Comparison of ENCODE assay signal across 7 mouse cellular contexts in the genomic region with DNA sequence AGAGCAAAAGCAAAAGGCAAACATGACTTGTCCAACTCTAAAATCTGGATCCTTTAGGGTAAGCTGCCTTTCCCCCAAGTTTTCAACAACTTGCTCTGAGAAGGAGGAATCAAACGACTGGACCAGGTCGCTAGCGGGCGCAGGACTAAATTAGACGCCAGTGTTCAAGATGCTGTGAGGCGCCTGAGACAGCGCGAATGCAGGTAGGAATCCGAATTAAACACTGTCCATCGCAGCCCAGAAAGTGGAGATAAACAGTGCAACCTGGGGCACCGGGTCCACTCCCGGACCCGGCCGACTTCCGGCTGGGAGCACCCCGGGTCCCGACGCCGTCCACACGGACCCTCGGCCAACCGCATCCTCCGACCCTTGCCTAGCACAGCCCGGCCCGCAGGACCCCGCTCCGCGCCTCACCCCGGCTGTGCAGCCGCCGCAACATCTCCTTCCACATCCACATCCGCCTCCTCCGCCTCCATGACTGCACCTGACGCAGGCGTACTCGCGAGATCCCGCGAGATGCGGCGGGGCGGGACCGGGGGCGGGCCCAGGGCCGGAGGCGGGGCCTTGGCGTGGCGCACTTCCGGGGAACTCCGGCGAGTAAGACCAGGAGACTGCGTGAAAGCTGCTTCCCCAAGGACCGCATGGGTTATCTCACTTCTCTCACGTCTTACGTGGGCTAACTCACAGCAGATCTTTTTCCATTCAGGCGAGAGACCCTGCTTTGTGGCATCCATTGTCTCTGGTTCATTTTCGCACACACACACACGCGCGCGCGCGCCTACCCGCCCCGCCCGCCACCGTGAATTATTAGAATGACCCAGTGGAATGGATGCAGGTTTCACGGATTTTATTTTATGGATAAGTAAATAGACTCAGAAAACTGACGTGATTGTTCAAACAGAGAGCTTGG. TPM values are rescaled to one million over a fixed set of nuclear protein-coding genes. Genes with fewer than 3 reads are reported as not detected.
A peak's percentile ranks its signal among the peaks of the same experiment; 100 is the strongest.
DNase-seq lines count a peak whose midpoint lies in the region; ATAC-seq and TF ChIP-seq lines count a peak whose summit lies in the region.

A gene (minus strand): TSS at position 511 of the 910 bp plus-strand sequence.

- intact Hi-C loops in left cerebral cortex, postnatal 4 days (cut with DNase I), result no loop called here

- peak; percentile 31 for TF ChIP-seq CTCF in intestine, postnatal 0 days (IDR thresholded peaks at IDR 0.05; ENCODE audit: low read depth)
- no peak for TF ChIP-seq CTCF in small intestine, adult 2 months (IDR thresholded peaks at IDR 0.05; ENCODE audit: extremely low read depth, insufficient read length, insufficient replicate concordance, low read depth, low read length)

- H3K4me2 ChIP-seq in intestine, postnatal 0 days (replicated peaks; ENCODE audit: low read depth), result peak within 1 kb of the TSS; percentile 66
- H3K4me2 ChIP-seq in midbrain, embryonic 12.5 days (replicated peaks), result peak within 1 kb of the TSS; percentile 65

- no peaks in the 10 kb centered on the region for H3K27me3 ChIP-seq in embryonic facial prominence, embryonic 10.5 days (replicated peaks; ENCODE audit: low read depth, poor library complexity, severe bottlenecking)
- H3K27me3 ChIP-seq in intestine, postnatal 0 days (replicated peaks; ENCODE audit: control insufficient read depth, insufficient read depth, low read length), result no peaks in the 10 kb centered on the region
- H3K27me3 ChIP-seq in midbrain, embryonic 12.5 days, result no peaks in the 10 kb centered on the region
- H3K27me3 ChIP-seq in small intestine, adult 2 months (ENCODE audit: control insufficient read depth, insufficient read depth, low read length), result no peaks in the 10 kb centered on the region

- ATAC-seq in intestine, postnatal 0 days, result peak; percentile 100
- ATAC-seq in midbrain, embryonic 12.5 days (ENCODE audit: low FRiP score, low read depth), result peak; percentile 99

- peak; percentile 98 for DNase-seq in adrenal gland, postnatal 10 days
- peak; percentile 98 for DNase-seq in embryonic facial prominence, embryonic 10.5 days (ENCODE audit: low spot score)
- DNase-seq in gonadal fat pad, adult 2 months (ENCODE audit: low read depth), result peak; percentile 36
- peak; percentile 96 for DNase-seq in left cerebral cortex, postnatal 4 days

- TF ChIP-seq POLR2A in small intestine, adult 2 months (IDR thresholded peaks at IDR 0.05; ENCODE audit: low read depth, low read length), result peak; percentile 93

- peak within 1 kb of the TSS; percentile 93 for H3K9ac ChIP-seq in intestine, postnatal 0 days (ENCODE audit: low read depth, low read length)
- H3K9ac ChIP-seq in midbrain, embryonic 12.5 days (replicated peaks), result peak within 1 kb of the TSS; percentile 86

- WGBS in embryonic facial prominence, embryonic 10.5 days, result under 1% methylated on average over 69 of the region's 69 CpGs
- WGBS in intestine, postnatal 0 days, result under 1% methylated on average over 68 of the region's 69 CpGs
- WGBS in midbrain, embryonic 12.5 days, result under 1% methylated on average over 68 of the region's 69 CpGs
- under 1% methylated on average over 69 of the region's 69 CpGs for WGBS in small intestine, adult 2 months

- peak within 1 kb of the TSS; percentile 90 for H3K4me3 ChIP-seq in embryonic facial prominence, embryonic 10.5 days
- peak within 1 kb of the TSS; percentile 82 for H3K4me3 ChIP-seq in intestine, postnatal 0 days (ENCODE audit: low read depth, low read length)
- peak within 1 kb of the TSS; percentile 84 for H3K4me3 ChIP-seq in midbrain, embryonic 12.5 days
- peak within 1 kb of the TSS; percentile 75 for H3K4me3 ChIP-seq in small intestine, adult 2 months (ENCODE audit: low read depth, low read length)

- H3K27ac ChIP-seq in embryonic facial prominence, embryonic 10.5 days (replicated peaks), result peak within 1 kb of the TSS; percentile 90
- H3K27ac ChIP-seq in intestine, postnatal 0 days (ENCODE audit: low read depth, low read length), result peak within 1 kb of the TSS; percentile 82
- H3K27ac ChIP-seq in midbrain, embryonic 12.5 days (replicated peaks), result peak within 1 kb of the TSS; percentile 91
- peak within 1 kb of the TSS; percentile 42 for H3K27ac ChIP-seq in small intestine, adult 2 months (ENCODE audit: insufficient read depth, low read depth, low read length)

- H3K9me3 ChIP-seq in embryonic facial prominence, embryonic 10.5 days, result no peaks in the 10 kb centered on the region
- H3K9me3 ChIP-seq in intestine, postnatal 0 days (ENCODE audit: control insufficient read depth), result no peaks in the 10 kb centered on the region
- no peaks in the 10 kb centered on the region for H3K9me3 ChIP-seq in midbrain, embryonic 12.5 days

- peaks cover 17% of the 10 kb centered on the region for H3K36me3 ChIP-seq in embryonic facial prominence, embryonic 10.5 days (replicated peaks)
- peaks cover 4% of the 10 kb centered on the region for H3K36me3 ChIP-seq in intestine, postnatal 0 days (ENCODE audit: control insufficient read depth, insufficient read depth)
- H3K36me3 ChIP-seq in midbrain, embryonic 12.5 days, result peaks cover 19% of the 10 kb centered on the region
- peaks cover 10% of the 10 kb centered on the region for H3K36me3 ChIP-seq in small intestine, adult 2 months (ENCODE audit: control insufficient read depth, insufficient read depth, low read length)

- peaks cover 14% of the 10 kb centered on the region for H3K4me1 ChIP-seq in embryonic facial prominence, embryonic 10.5 days
- 0 out of 2 replicates have a peak, but pooled peaks cover 2% of the 10 kb centered on the region for H3K4me1 ChIP-seq in intestine, postnatal 0 days (replicated peaks; ENCODE audit: control insufficient read depth, insufficient read depth, low read length)
- H3K4me1 ChIP-seq in midbrain, embryonic 12.5 days, result peaks cover 15% of the 10 kb centered on the region
- no peaks in the 10 kb centered on the region for H3K4me1 ChIP-seq in small intestine, adult 2 months (ENCODE audit: control insufficient read depth, insufficient read depth, insufficient read length, low read length)

RNA-seq across cellular contexts. Expression of the gene that starts here (rescaled TPM):
- total RNA-seq in adrenal gland, postnatal 10 days (2021), result 10 to 100 TPM; 21.0 to 24.5 TPM
- 29.2 and 32.9 TPM in 2 replicates for polyA plus RNA-seq in embryonic facial prominence, embryonic 10.5 days (2016; fragmentation: Nextera tagmentation; extraction: Ambion mirVana)
- polyA plus RNA-seq in gonadal fat pad, adult 2 months (2012; rRNA removed), result 7.2 TPM in 2 replicates
- 10.5 and 13.2 TPM in 2 replicates for polyA plus RNA-seq in intestine, postnatal 0 days (2015; fragmentation: Nextera tagmentation; extraction: Ambion mirVana)
- 10 to 100 TPM; 28.8 to 34.3 TPM for total RNA-seq in left cerebral cortex, postnatal 4 days (2021)
- 35.0 and 36.9 TPM in 2 replicates for polyA plus RNA-seq in midbrain, embryonic 12.5 days (2016; fragmentation: Nextera tagmentation; extraction: Ambion mirVana)
- 0.99 and 1.3 TPM in 2 replicates for polyA plus RNA-seq in small intestine, adult 2 months (2012; rRNA removed)

Comparison
In these comparisons a context has a peak if more than half of its experiments do, and no peak if none do; other contexts are left out.
1. Peak in every context shown above with its lines: DNase-seq, ATAC-seq, H3K4me3 ChIP-seq and H3K27ac ChIP-seq.
2. DNase-seq: peak in every context shown above with its lines; median percentile 98 in adrenal gland, postnatal 10 days; 98 in embryonic facial prominence, embryonic 10.5 days; 96 in left cerebral cortex, postnatal 4 days; 36 in gonadal fat pad, adult 2 months.